Mouse (Mus musculus): ENCODE measurements around the gene Celf2. TPM values are rescaled to one million over a fixed set of nuclear protein-coding genes. Genes with fewer than 3 reads are reported as not detected.

The Celf2 gene
- polyA plus RNA-seq, 1 experiment from 2014 or later, result 25.2 TPM

DNA sequence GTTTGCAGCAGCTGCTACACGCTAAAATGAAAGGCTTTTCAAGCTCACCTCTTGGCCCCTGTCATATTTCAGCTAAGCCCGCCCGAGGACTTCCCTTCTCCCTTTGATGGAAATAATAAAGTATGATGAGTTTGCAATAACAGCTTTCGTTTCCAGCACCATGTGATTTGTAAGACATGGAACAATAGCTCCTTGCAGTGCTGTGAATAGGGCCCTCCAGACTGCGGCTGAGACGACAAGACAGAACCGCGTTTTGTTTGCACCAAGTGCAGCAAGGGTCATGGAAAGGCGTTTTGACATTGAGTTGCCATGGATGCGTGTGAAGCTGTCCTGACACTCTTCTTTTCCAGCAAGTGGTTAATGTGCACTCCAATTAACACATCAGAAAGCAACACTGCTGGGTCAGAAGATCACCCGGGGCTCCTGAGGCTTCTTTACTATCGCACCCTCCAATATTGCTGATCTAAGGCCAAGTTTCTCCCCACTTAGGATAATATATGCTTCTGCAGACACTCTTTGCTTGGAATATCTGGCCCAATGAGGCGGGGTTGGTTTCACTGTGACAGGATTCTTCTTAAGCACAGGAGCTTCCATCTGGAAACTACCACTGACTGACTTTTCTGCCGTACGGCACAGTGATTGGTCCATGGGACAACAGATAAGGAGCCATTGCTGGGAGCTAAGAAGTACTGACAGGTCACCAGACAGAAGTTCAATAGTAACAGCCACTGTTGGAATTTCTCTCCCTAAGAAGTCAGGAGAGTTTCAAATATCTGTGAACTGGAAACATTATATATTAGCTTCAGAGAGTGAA is 301.5 kb downstream of the Celf2 start:
- ATAC-seq (no peak), DNase-seq (ENCODE audit: low read depth, low spot score) (no peak)
- no peak for TF ChIP-seq CTCF (IDR thresholded peaks at IDR 0.05)
- in situ Hi-C loops (cut with MboI; ENCODE audit: low pct_unique_long_range_greater_than_20kb), result no loop called here
- ChIA-PET CTCF (interaction anchor here (0.8 to 1.6 kb wide), 3 partner anchors 12 to 151 kb away, joined by 3 to 4 read pairs (median 3); no protein-coding TSS in a partner anchor), POLR2A (interaction anchor here (0.6 kb wide), 1 partner anchor 572 kb away, joined by 3 read pairs; no protein-coding TSS in a partner anchor)
- no peaks in the 10 kb centered on the region for H3K27me3 ChIP-seq

DNA sequence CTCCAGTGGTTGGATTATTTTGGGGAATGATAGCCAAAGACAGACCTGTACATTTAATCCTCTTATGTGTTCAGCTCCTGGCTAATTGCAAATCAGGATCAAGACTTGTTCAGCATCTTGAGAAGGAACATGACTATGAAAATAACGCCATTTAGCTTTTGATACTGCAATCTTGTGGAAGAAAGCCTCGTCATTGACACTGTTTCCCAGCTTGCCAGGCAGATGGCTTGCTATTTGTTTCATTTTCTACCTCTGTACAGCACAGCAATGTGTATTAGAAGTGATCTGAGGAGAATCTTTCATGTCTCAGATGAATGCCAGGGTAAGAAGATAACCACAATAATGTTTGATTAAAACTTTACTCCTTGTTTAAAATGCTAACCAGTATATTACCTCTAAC is 315.9 kb downstream of the Celf2 start:
- CTCF ChIA-PET, result interaction anchor here (1.4 kb wide), 1 partner anchor 11 kb away, joined by 4 read pairs; no protein-coding TSS in a partner anchor
- DNase-seq (ENCODE audit: low read depth, low spot score) (no peak), ATAC-seq (no peak)
- in situ Hi-C loops (cut with MboI; ENCODE audit: low pct_unique_long_range_greater_than_20kb), result no loop called here
- POLR2A ChIA-PET, result no interaction called here
- no peak for TF ChIP-seq CTCF (IDR thresholded peaks at IDR 0.05)
- no peaks in the 10 kb centered on the region for H3K27me3 ChIP-seq

DNA sequence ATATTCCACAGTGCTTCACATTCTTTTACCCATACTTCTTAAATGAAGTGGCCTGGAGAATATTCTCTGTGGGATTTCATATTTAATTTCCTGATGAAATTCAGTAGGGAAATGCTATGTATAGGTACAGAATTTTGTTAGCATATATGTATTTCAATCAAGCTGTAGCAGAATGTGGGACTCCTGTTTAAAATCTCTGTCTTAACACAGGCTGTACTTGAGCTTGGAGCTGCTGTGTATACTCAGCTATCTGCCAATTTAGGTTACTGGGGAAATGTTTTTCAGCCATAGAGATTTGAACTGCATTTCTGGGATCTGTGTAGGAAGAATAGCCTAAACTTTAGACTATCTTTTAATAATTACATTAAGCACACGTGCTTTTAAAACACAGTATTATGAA is 330.2 kb downstream of the Celf2 start:
- no peak for ATAC-seq
- DNase-seq (ENCODE audit: low read depth, low spot score), result no peak
- ChIA-PET CTCF (interaction anchor here (1.0 to 1.2 kb wide), 2 partner anchors 22 to 110 kb away, joined by 3 to 5 read pairs; no protein-coding TSS in a partner anchor), POLR2A (no interaction called here)
- no peaks in the 10 kb centered on the region for H3K27me3 ChIP-seq
- in situ Hi-C loops (cut with MboI; ENCODE audit: low pct_unique_long_range_greater_than_20kb), result no loop called here
- no peak for TF ChIP-seq CTCF (IDR thresholded peaks at IDR 0.05)

DNA sequence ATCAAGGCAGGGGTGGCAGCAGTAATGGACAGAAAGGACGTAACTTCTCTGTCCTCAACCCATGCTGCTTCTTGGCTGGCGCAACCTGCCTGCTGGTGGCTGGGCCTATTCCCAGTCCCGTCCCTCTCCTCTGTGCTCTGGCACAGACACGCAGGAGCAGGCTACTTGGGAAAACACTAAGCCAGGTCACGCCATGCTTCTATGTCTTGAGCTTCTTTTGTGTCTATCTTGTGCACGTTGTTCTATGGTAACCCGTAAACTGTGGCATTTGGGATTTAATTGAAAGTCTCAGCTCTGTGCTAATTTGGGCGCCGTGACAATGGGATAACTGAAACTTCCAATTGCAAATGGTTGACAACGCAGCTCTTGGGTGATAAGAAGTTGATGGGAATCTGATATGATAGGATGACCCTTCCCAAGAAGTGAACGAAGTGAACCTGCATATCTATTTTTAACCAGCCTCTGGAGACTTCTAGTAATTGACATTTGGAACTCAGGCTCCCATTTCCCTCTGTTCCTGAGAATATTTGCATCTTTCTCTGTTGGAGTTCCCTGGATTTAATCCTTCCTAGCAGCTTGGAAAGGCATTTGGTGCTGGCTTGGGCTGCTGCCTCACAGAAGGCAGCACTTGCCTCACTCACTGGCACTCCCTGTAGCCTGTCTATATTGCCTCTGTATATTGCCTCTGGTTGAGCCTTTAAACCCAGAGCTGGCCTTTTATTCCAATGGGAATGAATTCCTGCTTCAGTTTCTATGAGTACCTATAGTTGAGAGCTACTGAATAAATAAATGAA is 335.9 kb downstream of the Celf2 start:
- ChIA-PET CTCF (interaction anchor here (1.2 to 1.4 kb wide), 2 partner anchors 11 to 24 kb away, joined by 3 read pairs; no protein-coding TSS in a partner anchor), POLR2A (interaction anchor here (0.7 kb wide), 1 partner anchor 255 kb away, joined by 3 read pairs; no protein-coding TSS in a partner anchor)
- H3K27me3 ChIP-seq, result no peaks in the 10 kb centered on the region
- no peak for ATAC-seq
- no peak for DNase-seq (ENCODE audit: low read depth, low spot score)
- in situ Hi-C loops (cut with MboI; ENCODE audit: low pct_unique_long_range_greater_than_20kb), result no loop called here
- TF ChIP-seq CTCF (IDR thresholded peaks at IDR 0.05), result no peak

DNA sequence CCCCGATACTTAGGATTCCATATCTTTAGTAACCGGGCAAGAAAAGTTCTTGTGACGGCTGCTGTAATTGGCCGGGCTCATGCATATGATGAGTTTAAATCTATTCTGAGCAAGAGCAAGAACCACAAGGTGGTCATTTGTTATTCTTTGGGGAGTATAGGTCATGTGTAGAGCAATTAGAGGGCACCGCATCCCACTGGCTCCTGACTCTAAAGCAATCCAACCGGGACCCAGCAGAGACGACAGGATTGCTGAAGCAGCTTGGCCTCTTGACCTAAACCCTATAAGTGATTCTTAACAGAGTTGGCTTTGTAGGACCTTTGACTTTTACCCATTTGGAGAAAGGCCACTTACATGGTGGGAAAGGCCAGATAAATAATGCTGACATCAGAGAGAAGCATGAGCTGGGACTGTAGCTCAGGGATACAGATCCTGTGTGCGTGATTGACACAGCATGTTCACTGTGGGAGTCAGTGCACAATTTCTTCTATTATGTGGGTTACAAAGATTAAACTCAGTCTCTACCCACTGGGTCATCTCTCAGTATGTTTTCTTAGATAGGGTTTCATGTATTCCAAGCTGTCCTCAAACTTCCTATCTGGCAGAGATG is 338.2 kb downstream of the Celf2 start:
- POLR2A ChIA-PET, result no interaction called here
- in situ Hi-C loops (cut with MboI; ENCODE audit: low pct_unique_long_range_greater_than_20kb), result no loop called here
- no peak for DNase-seq (ENCODE audit: low read depth, low spot score)
- no peaks in the 10 kb centered on the region for H3K27me3 ChIP-seq
- CTCF ChIA-PET, result no interaction called here
- TF ChIP-seq CTCF (IDR thresholded peaks at IDR 0.05), result no peak
- ATAC-seq, result no peak

DNA sequence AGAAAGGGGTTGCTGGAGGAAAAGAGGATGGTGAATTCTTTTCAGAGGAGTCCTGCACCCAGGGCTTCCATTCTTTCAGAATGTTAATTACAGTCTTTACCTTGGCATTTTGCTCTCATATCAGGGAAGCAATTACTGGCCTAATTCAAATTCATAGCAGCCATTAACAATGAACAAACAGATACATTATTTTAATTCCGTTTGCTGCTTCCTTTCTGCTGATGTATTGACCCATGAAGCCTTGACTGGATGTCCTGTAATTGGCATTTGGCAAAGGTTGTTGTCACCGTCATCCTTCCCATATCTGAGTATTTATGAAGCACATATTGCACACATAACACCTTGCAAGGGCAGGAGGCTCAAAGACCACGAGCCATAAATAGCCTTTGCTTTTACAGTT is 343.6 kb downstream of the Celf2 start:
- DNase-seq (ENCODE audit: low read depth, low spot score), result no peak
- no peak for ATAC-seq
- in situ Hi-C loops (cut with MboI; ENCODE audit: low pct_unique_long_range_greater_than_20kb), result no loop called here
- ChIA-PET CTCF (no interaction called here), POLR2A (no interaction called here)
- H3K27me3 ChIP-seq, result no peaks in the 10 kb centered on the region
- TF ChIP-seq CTCF (IDR thresholded peaks at IDR 0.05), result no peak

DNA sequence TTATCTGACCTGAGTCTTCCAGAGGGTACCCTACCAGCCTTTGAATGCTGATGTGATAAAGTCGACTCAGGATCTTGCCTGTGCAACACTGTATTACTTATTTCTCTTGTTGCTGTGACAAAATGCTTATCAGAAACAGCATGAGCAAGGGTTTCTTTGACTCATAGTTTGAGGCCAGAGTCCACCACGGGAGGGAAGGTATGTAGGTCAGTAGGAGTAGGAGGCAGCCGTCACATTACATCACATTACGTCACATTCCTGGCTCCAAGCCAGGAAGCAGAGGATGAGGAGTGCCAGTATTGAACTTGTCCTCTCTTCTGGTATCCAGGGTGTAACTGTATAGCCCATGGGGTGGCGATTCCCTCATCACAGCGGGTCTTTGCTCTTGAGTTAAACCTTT is 349.3 kb downstream of the Celf2 start:
- ATAC-seq, result no peak
- CTCF ChIA-PET, result no interaction called here
- POLR2A ChIA-PET, result no interaction called here
- in situ Hi-C loops (cut with MboI; ENCODE audit: low pct_unique_long_range_greater_than_20kb), result no loop called here
- H3K27me3 ChIP-seq, result no peaks in the 10 kb centered on the region
- TF ChIP-seq CTCF (IDR thresholded peaks at IDR 0.05), result no peak
- no peak for DNase-seq (ENCODE audit: low read depth, low spot score)

DNA sequence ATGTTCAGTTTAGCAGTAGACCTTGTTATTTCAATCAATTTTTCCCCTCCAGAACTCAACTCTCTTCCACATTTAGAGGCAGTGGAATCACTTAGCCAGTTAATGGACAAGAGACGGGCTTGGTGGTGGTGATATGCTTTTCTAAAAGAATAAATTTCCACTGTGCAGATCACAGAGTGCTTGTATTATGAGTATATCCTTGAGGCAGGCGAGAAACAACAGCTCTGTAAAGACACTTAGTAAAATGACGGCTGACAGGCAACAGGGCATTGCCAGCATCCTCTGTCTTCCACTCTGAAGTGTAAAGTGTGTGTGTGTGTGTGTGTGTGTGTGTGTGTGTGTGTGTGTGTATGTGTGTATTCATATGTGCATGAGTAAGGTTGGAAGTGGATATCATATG is 362.1 kb downstream of the Celf2 start:
- POLR2A ChIA-PET, result no interaction called here
- CTCF ChIA-PET, result interaction anchor here (1.2 kb wide), 1 partner anchor 8 kb away, joined by 3 read pairs; no protein-coding TSS in a partner anchor
- no peak for DNase-seq (ENCODE audit: low read depth, low spot score)
- H3K27me3 ChIP-seq, result no peaks in the 10 kb centered on the region
- TF ChIP-seq CTCF (IDR thresholded peaks at IDR 0.05), result no peak
- in situ Hi-C loops (cut with MboI; ENCODE audit: low pct_unique_long_range_greater_than_20kb), result no loop called here
- no peak for ATAC-seq

DNA sequence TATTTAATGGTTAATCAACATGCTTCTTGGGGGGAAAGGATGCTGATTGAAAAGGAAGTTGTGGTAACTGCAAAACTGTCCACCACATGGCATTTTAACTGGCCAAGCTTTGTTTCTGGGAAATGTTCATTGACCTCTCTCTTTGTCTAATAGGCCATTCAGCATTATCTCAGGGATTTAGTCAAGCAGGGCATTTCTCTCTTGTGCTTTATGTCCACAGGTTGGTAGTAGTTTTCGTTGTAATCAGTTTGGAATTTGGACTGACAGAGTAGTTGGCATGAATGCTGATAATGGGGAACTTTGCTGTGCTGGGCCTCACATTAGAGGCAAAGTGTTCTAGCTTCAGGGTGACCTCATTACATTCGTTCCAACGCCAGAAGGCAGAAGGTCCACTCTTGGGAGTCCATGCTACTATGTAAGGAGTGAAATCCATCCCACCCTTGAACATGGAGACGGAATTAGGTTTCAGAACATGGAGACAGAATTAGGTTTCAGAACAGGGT is 363.8 kb downstream of the Celf2 start:
- no peak for DNase-seq (ENCODE audit: low read depth, low spot score)
- ChIA-PET POLR2A (no interaction called here), CTCF (interaction anchor here (1.6 kb wide), 1 partner anchor 9 kb away, joined by 3 read pairs; no protein-coding TSS in a partner anchor)
- in situ Hi-C loops (cut with MboI; ENCODE audit: low pct_unique_long_range_greater_than_20kb), result no loop called here
- peak; percentile 17 for ATAC-seq
- no peaks in the 10 kb centered on the region for H3K27me3 ChIP-seq
- TF ChIP-seq CTCF (IDR thresholded peaks at IDR 0.05), result no peak

DNA sequence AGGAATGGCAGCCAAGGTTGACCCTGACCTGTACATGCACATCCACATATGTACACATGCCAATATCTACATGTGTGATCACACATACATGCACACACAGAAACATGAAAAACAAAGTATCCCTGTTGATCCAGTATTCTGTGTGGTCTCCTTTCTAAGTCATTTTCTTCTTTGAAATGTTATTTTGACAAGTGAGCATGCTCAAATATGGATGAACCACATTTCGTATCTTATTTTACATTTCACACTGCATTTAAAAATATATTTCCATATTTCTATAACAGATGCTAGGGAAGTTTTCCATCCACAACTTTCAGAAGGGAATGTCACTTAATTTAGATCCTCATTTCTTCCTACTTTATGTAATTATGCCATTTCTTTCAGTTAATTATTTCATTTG is 364.5 kb downstream of the Celf2 start:
- no peaks in the 10 kb centered on the region for H3K27me3 ChIP-seq
- CTCF ChIA-PET, result no interaction called here
- no peak for DNase-seq (ENCODE audit: low read depth, low spot score)
- in situ Hi-C loops (cut with MboI; ENCODE audit: low pct_unique_long_range_greater_than_20kb), result no loop called here
- POLR2A ChIA-PET, result no interaction called here
- ATAC-seq, result no peak
- TF ChIP-seq CTCF (IDR thresholded peaks at IDR 0.05), result no peak

Data from Patski (cell line).